Mouse (Mus musculus) heart, embryonic 11.5 days (tissue): ENCODE data around the gene Cela1. TPM values are rescaled to one million over a fixed set of nuclear protein-coding genes. Genes with fewer than 3 reads are reported as not detected.

Experiments
- ATAC-seq: fragments of 200-750 bp; cut with Nextera tagmentation; replicated peaks from 2 replicates; pipeline ENCODE4 v1.8.0; 2017; ENCODE audit warnings: moderate library complexity; ENCODE audit not compliant: insufficient number of reproducible peaks, low FRiP score, low TSS enrichment
- H3K27ac ChIP-seq: fragments of 300-500 bp; sonication (generic); 2 replicates; pipeline ENCODE4 v1.5.1; 2014; ENCODE audit warnings: mild to moderate bottlenecking, low read depth, low read length
- H3K27me3 ChIP-seq: fragments of 300-500 bp; sonication (generic); 2 replicates; pipeline ENCODE4 v1.6.1; 2014; ENCODE audit warnings: mild to moderate bottlenecking, low read length, mixed read lengths; ENCODE audit not compliant: control insufficient read depth, insufficient read depth
- H3K36me3 ChIP-seq: fragments of 300-500 bp; sonication (generic); 2 replicates; pipeline ENCODE4 v1.6.1; 2014; ENCODE audit warnings: mild to moderate bottlenecking, low read length, moderate library complexity, mixed read lengths; ENCODE audit not compliant: control insufficient read depth, insufficient read depth
- H3K4me1 ChIP-seq: fragments of 300-500 bp; sonication (generic); 2 replicates; pipeline ENCODE4 v1.6.1; 2014; ENCODE audit warnings: low read length; ENCODE audit not compliant: control insufficient read depth, insufficient read depth
- H3K4me2 ChIP-seq: fragments of 300-500 bp; sonication (generic); 2 replicates; pipeline ENCODE4 v1.6.1; 2014; ENCODE audit warnings: mild to moderate bottlenecking, moderate library complexity
- H3K4me3 ChIP-seq: fragments of 300-500 bp; sonication (generic); 2 replicates; pipeline ENCODE4 v1.5.1; 2014; ENCODE audit warnings: low read depth, low read length
- H3K9ac ChIP-seq: fragments of 300-500 bp; sonication (generic); 2 replicates; pipeline ENCODE4 v1.6.1; 2014; ENCODE audit warnings: mild to moderate bottlenecking, low read depth, low read length, moderate library complexity
- H3K9me3 ChIP-seq: fragments of 300-500 bp; sonication (generic); replicated peaks from 2 replicates; pipeline ENCODE4 v1.6.1; 2016; ENCODE audit warnings: low read length; ENCODE audit not compliant: control insufficient read depth
- WGBS: fragments of 180-500 bp; shearing (Covaris S2); extraction: QIAGEN DNeasy Blood & Tissue Kit; methylation state at CpG from one replicate; pipeline ENCODE4 v1.1.7; 2014; ENCODE audit not compliant: insufficient replicate concordance; 5-methylcytosine and 5-hydroxymethylcytosine counted together
- polyA plus RNA-seq: library from polyadenylated mRNA; unstranded; fragments of >200 nt; fragmentation: Nextera tagmentation; extraction: Ambion mirVana; gene quantifications from 2 replicates; pipeline ENCODE4 v1.2.1, GENCODE M21; 2014

Cela1 gene
- polyA plus RNA-seq, 1 experiment from 2014 or later = 1.6 TPM

DNA sequence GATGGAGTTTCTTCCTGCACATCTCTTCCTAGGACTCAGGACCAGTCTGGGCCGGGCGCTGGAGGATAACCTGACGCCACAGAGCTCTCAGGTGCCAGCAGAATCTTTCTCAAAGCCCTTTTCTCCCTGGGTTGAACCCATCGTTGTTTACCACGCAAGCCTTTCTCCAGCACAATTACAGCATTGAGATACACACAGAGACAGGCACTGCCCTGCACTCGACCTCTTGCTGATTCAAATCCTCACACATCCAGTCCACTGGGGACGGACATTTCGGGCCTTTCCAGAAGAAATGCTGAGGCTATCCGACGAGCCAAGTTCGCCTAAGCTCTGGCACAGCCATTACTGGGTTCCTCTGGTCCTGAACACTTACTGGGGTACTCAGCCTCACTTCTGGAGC, 39.0 kb upstream of the Cela1 start:
- no peak overlapping the region for H3K27ac ChIP-seq
- H3K36me3 ChIP-seq = no peaks in the 10 kb centered on the region
- peaks cover 4% of the 10 kb centered on the region; the same call in 1 of the 2 replicates for H3K4me1 ChIP-seq
- no peaks in the 10 kb centered on the region for H3K9me3 ChIP-seq
- no peak for ATAC-seq
- H3K27me3 ChIP-seq = peaks cover 50% of the 10 kb centered on the region
- H3K4me2 ChIP-seq = no peak overlapping the region
- H3K9ac ChIP-seq = no peak overlapping the region
- 77% methylated on average over 11 of the region's 11 CpGs for WGBS
- H3K4me3 ChIP-seq = no peak overlapping the region

DNA sequence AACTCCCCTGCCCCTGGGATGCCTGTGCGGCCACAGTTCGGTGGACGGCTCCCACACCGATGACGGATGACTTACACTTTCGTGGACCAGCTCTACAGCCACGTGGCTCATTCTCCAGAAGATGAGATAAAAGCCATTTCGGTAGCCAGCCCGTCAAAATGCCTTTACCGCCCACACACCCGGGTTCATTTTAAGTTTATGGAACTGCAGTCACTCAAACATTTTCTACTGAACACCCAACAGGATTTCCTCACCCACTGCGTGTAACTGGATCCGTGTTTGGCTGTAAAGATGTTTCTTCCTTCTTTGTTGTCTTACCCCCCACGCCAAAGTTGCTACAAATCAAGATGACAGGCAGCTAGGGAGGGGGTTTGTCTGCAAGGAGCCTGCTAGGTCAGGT, 35.8 kb upstream of the Cela1 start:
- no peak overlapping the region for H3K4me2 ChIP-seq
- no peaks in the 10 kb centered on the region for H3K36me3 ChIP-seq
- ATAC-seq = no peak
- H3K27ac ChIP-seq = no peak overlapping the region
- H3K4me3 ChIP-seq = no peak overlapping the region
- H3K9me3 ChIP-seq = no peaks in the 10 kb centered on the region
- 65% methylated on average over 14 of the region's 14 CpGs for WGBS
- H3K4me1 ChIP-seq = no peaks in the 10 kb centered on the region
- H3K27me3 ChIP-seq = peaks cover 26% of the 10 kb centered on the region
- H3K9ac ChIP-seq = no peak overlapping the region

DNA sequence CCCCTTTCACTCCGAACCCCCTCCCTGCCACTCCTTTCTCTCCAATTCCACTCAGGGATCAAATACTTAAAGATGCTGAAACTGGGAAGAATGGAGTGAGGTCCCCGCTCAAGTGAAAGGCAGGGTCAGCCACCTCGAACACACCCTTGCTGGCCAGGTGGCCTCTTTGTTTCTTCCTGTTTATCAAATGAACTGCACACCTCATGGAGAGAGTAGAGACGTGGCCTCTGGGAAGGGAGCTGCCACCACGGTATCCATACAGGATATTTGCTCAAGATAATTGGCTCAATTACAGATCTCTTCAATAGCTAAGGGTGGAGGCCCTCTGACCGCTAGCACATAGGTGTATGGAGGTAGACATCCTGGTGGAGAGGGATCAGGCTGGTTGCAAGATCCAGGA, 34.8 kb upstream of the Cela1 start:
- Histone ChIP-seq H3K36me3 (no peaks in the 10 kb centered on the region), H3K27me3 (peaks cover 16% of the 10 kb centered on the region), H3K4me3 (no peak overlapping the region), H3K4me1 (no peaks in the 10 kb centered on the region), H3K27ac (no peak overlapping the region), H3K9me3 (no peaks in the 10 kb centered on the region), H3K9ac (no peak overlapping the region), H3K4me2 (no peak overlapping the region)
- ATAC-seq = no peak
- WGBS = 70% methylated on average over 6 of the region's 6 CpGs

- no peaks in the 10 kb centered on the region for H3K36me3 ChIP-seq
- no peaks in the 10 kb centered on the region for H3K4me1 ChIP-seq
- H3K27ac ChIP-seq = no peak overlapping the region
- no peak overlapping the region for H3K9ac ChIP-seq
- H3K4me2 ChIP-seq = no peak overlapping the region
- H3K4me3 ChIP-seq = no peak overlapping the region
- H3K9me3 ChIP-seq = no peaks in the 10 kb centered on the region
- peaks cover 12% of the 10 kb centered on the region; the same call in 1 of the 2 replicates for H3K27me3 ChIP-seq
- no peak for ATAC-seq
- WGBS = 34% methylated on average over 4 of the region's 4 CpGs
Observed at GRCm38 (mm10) chr15:100722026-100722425, 34.3 kb upstream of the Cela1 start.

- ATAC-seq = no peak
- 87% methylated on average over 5 of the region's 5 CpGs for WGBS
- H3K9ac ChIP-seq = no peak overlapping the region
- H3K36me3 ChIP-seq = no peaks in the 10 kb centered on the region
- no peaks in the 10 kb centered on the region for H3K4me1 ChIP-seq
- no peak overlapping the region for H3K4me3 ChIP-seq
- H3K27me3 ChIP-seq = peaks cover 8% of the 10 kb centered on the region; the same call in 1 of the 2 replicates
- H3K9me3 ChIP-seq = no peaks in the 10 kb centered on the region
- H3K4me2 ChIP-seq = no peak overlapping the region
- H3K27ac ChIP-seq = no peak overlapping the region
Observed at GRCm38 (mm10) chr15:100721445-100721844, 33.7 kb upstream of the Cela1 start.

- ATAC-seq = no peak
- Histone ChIP-seq H3K9me3 (no peaks in the 10 kb centered on the region), H3K4me3 (no peak overlapping the region), H3K36me3 (no peaks in the 10 kb centered on the region), H3K27me3 (peaks cover 12% of the 10 kb centered on the region; the same call in 1 of the 2 replicates), H3K4me2 (no peak overlapping the region), H3K9ac (no peak overlapping the region), H3K27ac (no peak overlapping the region), H3K4me1 (no peaks in the 10 kb centered on the region)
- 74% methylated on average over 10 of the region's 10 CpGs for whole genome bisulfite sequencing
Observed at GRCm38 (mm10) chr15:100720066-100720465, 32.3 kb upstream of the Cela1 start.

GRCm38 (mm10) chr15:100719217-100719616, 31.5 kb upstream of the Cela1 start:
- Histone ChIP-seq H3K36me3 (no peaks in the 10 kb centered on the region), H3K27me3 (peaks cover 8% of the 10 kb centered on the region; the same call in 1 of the 2 replicates), H3K4me2 (no peak overlapping the region), H3K27ac (no peak overlapping the region), H3K9me3 (no peaks in the 10 kb centered on the region), H3K9ac (no peak overlapping the region), H3K4me1 (no peaks in the 10 kb centered on the region), H3K4me3 (no peak overlapping the region)
- ATAC-seq = no peak
- WGBS = 83% methylated on average over 5 of the region's 5 CpGs

- H3K36me3 ChIP-seq = no peaks in the 10 kb centered on the region
- H3K4me2 ChIP-seq = no peak overlapping the region
- 75% methylated on average over 11 of the region's 11 CpGs for WGBS
- H3K9ac ChIP-seq = no peak overlapping the region
- peaks cover 7% of the 10 kb centered on the region; the same call in 1 of the 2 replicates for H3K27me3 ChIP-seq
- no peaks in the 10 kb centered on the region for H3K4me1 ChIP-seq
- H3K9me3 ChIP-seq = no peaks in the 10 kb centered on the region
- H3K27ac ChIP-seq = no peak overlapping the region
- no peak overlapping the region for H3K4me3 ChIP-seq
- ATAC-seq = no peak
Observed at GRCm38 (mm10) chr15:100718572-100718971, 30.9 kb upstream of the Cela1 start.

DNA sequence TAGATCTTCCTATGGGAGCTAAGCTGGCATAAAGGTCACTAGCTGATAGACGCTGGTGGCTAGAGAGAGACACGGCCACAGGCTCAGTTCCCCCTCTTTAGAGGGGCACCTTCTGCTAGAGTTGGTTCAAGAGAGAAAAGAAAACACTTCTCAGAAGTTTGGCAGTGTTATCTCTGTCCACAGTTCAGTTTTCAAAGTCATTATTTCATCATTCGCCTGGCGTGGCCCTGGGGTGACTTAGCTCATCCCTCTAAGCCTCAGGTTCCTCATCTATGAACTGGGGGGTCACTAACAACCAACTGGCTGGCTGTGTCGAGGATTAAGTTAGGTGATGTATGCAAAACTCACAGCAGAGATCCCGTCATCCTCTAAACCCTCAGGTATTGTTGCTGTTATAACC, 30.2 kb upstream of the Cela1 start:
- Histone ChIP-seq H3K27ac (no peak overlapping the region), H3K4me2 (no peak overlapping the region), H3K9me3 (no peaks in the 10 kb centered on the region), H3K4me1 (no peaks in the 10 kb centered on the region), H3K9ac (no peak overlapping the region), H3K27me3 (peaks cover 7% of the 10 kb centered on the region; the same call in 1 of the 2 replicates), H3K4me3 (no peak overlapping the region), H3K36me3 (no peaks in the 10 kb centered on the region)
- ATAC-seq = no peak
- 82% methylated on average over 6 of the region's 6 CpGs for WGBS
